Mouse (Mus musculus) intestine, postnatal 0 days (tissue): ENCODE measurements around the gene Plxnb2. TPM values are rescaled to one million over a fixed set of nuclear protein-coding genes. Genes with fewer than 3 reads are reported as not detected.

Experiments
- ATAC-seq: fragments of 200-750 bp; cut with Nextera tagmentation; 2 replicates; pipeline ENCODE4 v1.8.0; 2017; ENCODE audit warnings: mild to moderate bottlenecking, moderate TSS enrichment, moderate library complexity
- H3K27ac ChIP-seq: fragments of 300-500 bp; sonication (generic); 2 replicates; pipeline ENCODE4 v1.5.1; 2014; ENCODE audit warnings: mild to moderate bottlenecking, low read depth, low read length, moderate library complexity
- H3K27me3 ChIP-seq: fragments of 300-500 bp; sonication (generic); replicated peaks from 2 replicates; pipeline ENCODE4 v1.6.1; 2014; ENCODE audit warnings: low read length, mixed read lengths; ENCODE audit not compliant: control insufficient read depth, insufficient read depth
- H3K36me3 ChIP-seq: fragments of 300-500 bp; sonication (generic); 2 replicates; pipeline ENCODE4 v1.6.1; 2014; ENCODE audit warnings: mild to moderate bottlenecking, moderate library complexity; ENCODE audit not compliant: control insufficient read depth, insufficient read depth
- H3K4me1 ChIP-seq: fragments of 300-500 bp; sonication (generic); replicated peaks from 2 replicates; pipeline ENCODE4 v1.6.1; 2014; ENCODE audit warnings: antibody characterized with exemption, low read length, mixed read lengths; ENCODE audit not compliant: control insufficient read depth, insufficient read depth
- H3K4me2 ChIP-seq: fragments of 300-500 bp; sonication (generic); replicated peaks from 2 replicates; pipeline ENCODE4 v1.6.1; 2014; ENCODE audit warnings: low read depth, mild to moderate bottlenecking, moderate library complexity
- H3K4me3 ChIP-seq: fragments of 300-500 bp; sonication (generic); 2 replicates; pipeline ENCODE4 v1.5.1; 2014; ENCODE audit warnings: low read depth, low read length
- H3K9ac ChIP-seq: fragments of 300-500 bp; sonication (generic); 2 replicates; pipeline ENCODE4 v1.6.1; 2014; ENCODE audit warnings: mild to moderate bottlenecking, low read depth, low read length
- H3K9me3 ChIP-seq: fragments of 300-500 bp; sonication (generic); 2 replicates; pipeline ENCODE4 v1.6.1; 2016; ENCODE audit warnings: mixed run types; ENCODE audit not compliant: control insufficient read depth
- CTCF ChIP-seq: sonication (generic); IDR thresholded peaks from 2 replicates; pipeline ENCODE4 v1.5.1; 2016; ENCODE audit warnings: low read depth, mild to moderate bottlenecking, control low read depth, antibody characterized with exemption, moderate library complexity
- WGBS: fragments of 180-500 bp; shearing (Covaris S2); extraction: QIAGEN DNeasy Blood & Tissue Kit; methylation state at CpG from one replicate; pipeline ENCODE4 v1.1.7; 2014; 5-methylcytosine and 5-hydroxymethylcytosine counted together
- polyA plus RNA-seq: library from polyadenylated mRNA; unstranded; fragments of >200 nt; fragmentation: Nextera tagmentation; extraction: Ambion mirVana; gene quantifications from 2 replicates; pipeline ENCODE4 v1.2.1, GENCODE M21; 2015

Gene Plxnb2
- polyA plus RNA-seq, 1 experiment from 2014 or later, result 71.5 TPM

DNA sequence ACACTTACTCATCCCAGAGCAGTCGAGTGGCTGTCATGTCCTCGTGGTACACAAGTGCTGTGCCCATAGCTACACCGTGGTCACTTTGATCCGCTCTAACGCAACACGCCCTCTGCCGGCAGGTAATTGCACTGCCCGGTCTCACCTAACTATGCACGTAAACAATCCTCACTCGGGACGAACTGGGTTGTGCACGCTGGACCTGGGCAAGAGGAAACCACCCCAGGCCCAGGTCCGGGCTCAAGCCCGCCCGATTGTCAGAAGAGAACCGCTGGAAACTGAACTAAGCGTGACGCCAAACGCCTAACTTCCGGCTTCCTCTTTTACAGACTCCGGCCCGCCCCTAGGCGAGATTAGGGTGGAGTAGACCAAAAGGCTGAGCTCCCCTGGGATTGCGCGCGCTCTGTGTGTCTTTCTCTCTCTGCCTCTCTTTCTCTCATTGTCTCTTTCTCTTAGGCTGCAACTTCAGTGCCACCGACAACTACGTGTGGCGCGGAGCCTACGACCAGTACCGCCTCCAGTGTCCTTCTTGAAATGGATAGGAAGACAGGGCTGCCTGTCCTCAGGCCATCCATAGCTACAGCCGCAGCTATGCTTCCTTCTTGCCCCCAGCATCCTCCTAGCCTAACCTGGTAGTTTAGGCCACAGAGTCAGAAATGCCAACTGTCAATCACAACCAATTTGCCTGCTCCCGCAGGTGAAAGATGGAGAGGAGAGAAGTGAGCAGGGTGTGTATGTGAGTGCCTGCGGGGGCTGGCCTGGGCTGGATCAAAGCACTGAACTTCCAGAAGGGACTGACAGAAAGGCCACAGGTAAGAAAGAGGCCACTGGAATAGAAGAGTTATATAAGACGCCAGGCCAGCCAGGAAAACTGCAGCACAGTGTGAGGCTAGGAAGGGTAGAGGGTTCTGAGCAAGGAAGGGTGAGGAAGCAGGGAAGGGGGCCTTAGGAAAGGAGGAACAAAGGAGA is 51.9 kb downstream of the Plxnb2 start, which contains the start of gene Hdac10:
Gene Hdac10 (minus strand): TSS at position 319 of the 969 bp plus-strand sequence.
- H3K4me1 ChIP-seq, result peaks cover 4% of the 10 kb centered on the region; the same call in 1 of the 2 replicates
- peak within 1 kb of the TSS; percentile 81 for H3K4me2 ChIP-seq
- H3K9ac ChIP-seq, result peak within 1 kb of the TSS; percentile 65
- ATAC-seq, result peak; percentile 85
- TF ChIP-seq CTCF, result peak; percentile 94
- H3K27ac ChIP-seq, result peak within 1 kb of the TSS; percentile 82
- peak within 1 kb of the TSS; percentile 71 for H3K4me3 ChIP-seq
- WGBS, result 3% methylated on average over 36 of the region's 36 CpGs
- H3K36me3 ChIP-seq, result peaks cover 4% of the 10 kb centered on the region; the same call in 1 of the 2 replicates
- H3K27me3 ChIP-seq, result no peaks in the 10 kb centered on the region
- no peaks in the 10 kb centered on the region for H3K9me3 ChIP-seq

DNA sequence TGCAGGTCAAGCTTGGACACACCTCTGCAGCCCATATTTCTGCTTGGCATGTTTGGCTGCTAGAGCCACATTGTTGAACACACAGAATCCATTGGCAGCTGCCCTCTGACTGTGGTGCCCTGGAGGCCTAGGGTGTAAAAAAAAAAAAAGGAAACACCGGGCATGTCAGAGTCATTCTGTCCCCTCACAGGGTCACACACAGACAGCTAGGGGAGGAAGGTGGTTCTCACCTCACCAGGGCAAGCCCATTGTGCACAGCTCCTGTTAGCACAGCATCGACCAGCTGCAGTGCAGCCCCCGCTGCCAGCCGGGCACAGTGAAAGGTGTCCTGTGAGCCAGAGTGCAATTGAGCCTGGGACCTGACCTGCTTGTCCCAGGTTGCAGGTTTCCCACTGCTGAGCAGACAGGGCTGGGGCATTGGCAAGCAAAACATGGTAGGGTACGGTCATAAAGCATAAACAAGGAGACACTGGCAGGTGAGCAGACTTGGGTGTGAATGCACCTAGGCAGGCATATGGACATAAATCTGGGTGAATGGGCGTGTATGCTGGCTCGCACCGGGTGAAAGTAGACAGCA is 53.1 kb downstream of the Plxnb2 start:
- no peak for ATAC-seq
- Histone ChIP-seq H3K9ac (0 out of 2 replicates have a peak overlapping the region, but pooled peaks have one; percentile 65), H3K4me1 (peaks cover 4% of the 10 kb centered on the region; the same call in 1 of the 2 replicates), H3K27me3 (no peaks in the 10 kb centered on the region), H3K36me3 (peaks cover 4% of the 10 kb centered on the region; the same call in 1 of the 2 replicates), H3K4me3 (peak overlapping the region; percentile 71; the same call in 1 of the 2 replicates), H3K4me2 (peak overlapping the region; percentile 81), H3K27ac (no peak overlapping the region), H3K9me3 (no peaks in the 10 kb centered on the region)
- no peak for TF ChIP-seq CTCF
- WGBS, result 58% methylated on average over 8 of the region's 8 CpGs

DNA sequence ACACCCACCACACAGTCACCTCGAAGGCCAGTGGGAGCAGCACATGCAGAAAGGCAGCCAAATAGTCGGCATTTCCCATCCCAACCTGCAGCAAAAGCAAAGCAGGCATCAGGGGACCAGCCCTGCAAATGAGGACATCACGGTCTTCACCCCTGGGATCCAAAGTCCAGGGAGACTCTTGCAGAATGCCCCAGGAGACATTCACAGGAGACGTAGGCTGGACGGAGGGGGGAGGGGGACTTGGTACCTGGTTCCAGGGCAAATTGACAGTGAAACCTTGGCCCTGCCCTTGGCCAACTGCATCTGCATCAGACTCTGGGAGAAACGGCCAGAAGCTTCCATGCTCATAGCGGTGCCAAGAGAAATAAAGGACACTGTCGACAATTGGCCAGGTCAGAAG is 54.0 kb downstream of the Plxnb2 start:
- Histone ChIP-seq H3K4me1 (peaks cover 9% of the 10 kb centered on the region), H3K36me3 (peaks cover 4% of the 10 kb centered on the region; the same call in 1 of the 2 replicates), H3K4me3 (no peak overlapping the region), H3K27me3 (no peaks in the 10 kb centered on the region), H3K4me2 (no peak overlapping the region), H3K9ac (no peak overlapping the region), H3K9me3 (no peaks in the 10 kb centered on the region), H3K27ac (no peak overlapping the region)
- WGBS, result 82% methylated on average over 8 of the region's 8 CpGs
- no peak for ATAC-seq
- TF ChIP-seq CTCF, result no peak

DNA sequence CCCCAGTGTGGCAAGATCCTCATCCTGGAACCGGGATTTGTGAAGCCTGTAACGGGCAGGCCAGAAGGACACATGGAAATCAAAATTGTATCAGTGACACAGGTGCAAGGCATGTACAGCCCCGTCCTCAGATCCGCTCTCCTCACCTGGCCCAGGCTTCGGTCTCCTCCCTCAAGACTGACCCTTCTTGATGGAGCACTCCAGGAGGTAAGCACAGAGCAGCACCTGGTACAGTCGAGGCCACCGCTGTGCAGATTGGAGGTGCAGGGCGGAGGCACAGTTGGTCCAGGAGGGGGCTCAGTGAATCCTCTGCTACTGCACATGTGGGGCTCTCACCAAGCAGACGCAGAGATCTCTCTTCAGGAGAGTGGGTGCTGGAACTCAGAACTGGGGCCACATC is 55.2 kb downstream of the Plxnb2 start:
- no peak overlapping the region for H3K4me3 ChIP-seq
- H3K9ac ChIP-seq, result no peak overlapping the region
- no peaks in the 10 kb centered on the region for H3K9me3 ChIP-seq
- no peak for ATAC-seq
- no peak for TF ChIP-seq CTCF
- no peak overlapping the region for H3K4me2 ChIP-seq
- H3K27me3 ChIP-seq, result no peaks in the 10 kb centered on the region
- no peak overlapping the region for H3K27ac ChIP-seq
- H3K36me3 ChIP-seq, result peaks cover 4% of the 10 kb centered on the region; the same call in 1 of the 2 replicates
- 93% methylated on average over 9 of the region's 9 CpGs for WGBS
- H3K4me1 ChIP-seq, result peaks cover 9% of the 10 kb centered on the region

DNA sequence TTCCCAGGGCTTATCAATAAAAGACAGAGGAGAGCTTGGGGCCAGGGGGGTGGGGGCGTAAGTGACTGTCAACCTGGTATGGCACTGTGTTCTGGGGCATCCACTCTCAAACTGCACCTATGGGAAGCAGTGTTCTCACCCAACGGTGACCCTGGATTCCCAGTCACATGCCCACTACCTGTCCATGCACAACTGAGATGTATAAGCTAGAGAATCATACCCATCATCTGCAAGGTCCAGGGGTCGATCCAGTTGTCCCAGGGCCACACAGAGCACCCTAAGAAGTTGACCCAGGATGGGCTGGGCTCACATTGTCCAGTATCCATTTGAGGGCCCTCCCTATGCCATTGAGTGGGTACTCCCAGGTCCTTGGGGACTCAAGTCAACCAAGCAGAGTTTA is 56.3 kb downstream of the Plxnb2 start:
- H3K4me2 ChIP-seq, result no peak overlapping the region
- no peak for TF ChIP-seq CTCF
- 90% methylated on average over 3 of the region's 3 CpGs for WGBS

DNA sequence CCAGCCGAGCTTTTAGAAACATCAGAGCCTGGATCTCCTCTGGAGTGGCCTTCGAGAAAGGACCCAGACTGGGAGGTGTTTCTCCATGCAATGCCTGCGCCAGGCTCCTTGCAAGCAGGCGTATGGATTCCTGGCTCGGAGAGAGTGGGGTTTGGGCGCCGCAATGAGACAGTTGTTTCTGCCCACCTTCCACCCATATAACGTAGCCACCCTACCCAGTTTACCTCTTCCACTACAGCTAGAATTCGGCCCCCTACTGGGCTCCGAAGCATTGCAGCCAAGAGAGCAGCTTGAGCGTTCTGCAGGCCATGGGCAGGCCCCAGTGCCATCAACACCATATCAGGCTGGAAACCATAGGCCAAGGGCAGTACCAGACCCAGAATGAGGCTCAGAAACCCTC is 57.0 kb downstream of the Plxnb2 start:
- no peak for ATAC-seq
- Histone ChIP-seq H3K27ac (peak overlapping the region; percentile 30), H3K27me3 (no peaks in the 10 kb centered on the region), H3K4me3 (peak overlapping the region; percentile 68), H3K9me3 (no peaks in the 10 kb centered on the region), H3K9ac (peak overlapping the region; percentile 23; the same call in 1 of the 2 replicates), H3K4me1 (peaks cover 5% of the 10 kb centered on the region; the same call in 1 of the 2 replicates), H3K4me2 (peak overlapping the region; percentile 84), H3K36me3 (peaks cover 10% of the 10 kb centered on the region; the same call in 1 of the 2 replicates)
- TF ChIP-seq CTCF, result peak; percentile 58
- 24% methylated on average over 11 of the region's 11 CpGs for WGBS

More for the DNA sequence above, 56.3 kb downstream of the Plxnb2 start:
- no peaks in the 10 kb centered on the region for H3K9me3 ChIP-seq
- H3K4me1 ChIP-seq, result peaks cover 9% of the 10 kb centered on the region
- no peak for ATAC-seq
- H3K9ac ChIP-seq, result no peak overlapping the region
- H3K4me3 ChIP-seq, result no peak overlapping the region
- H3K27me3 ChIP-seq, result no peaks in the 10 kb centered on the region
- H3K27ac ChIP-seq, result no peak overlapping the region
- peaks cover 4% of the 10 kb centered on the region; the same call in 1 of the 2 replicates for H3K36me3 ChIP-seq
